Mouse (Mus musculus) heart, postnatal 36 days (tissue): ENCODE results near the gene Serpinb9d. TPM values are rescaled to one million over a fixed set of nuclear protein-coding genes. Genes with fewer than 3 reads are reported as not detected.
"Not testable (repeated sequence)": the region's sequence is repeated elsewhere in the genome, so short reads cannot be mapped to it uniquely, and the experiment has no call there.

ENCODE experiments used
- DNase-seq, 2 experiments: peaks; one replicate each; pipeline ENCODE4 v3.0.0; 2021 to 2022
- intact Hi-C: fragments of 180-260 bp; cut with DNase I; formaldehyde crosslinking; loops from one replicate; pipeline ENCODE4 v1.15.1; 2025
- total RNA-seq, 2 experiments: library from RNA; stranded (reverse); gene quantifications; 2 replicates each; pipeline ENCODE4 v1.2.3; 2021

The Serpinb9d gene
- not detected for total RNA-seq

DNA sequence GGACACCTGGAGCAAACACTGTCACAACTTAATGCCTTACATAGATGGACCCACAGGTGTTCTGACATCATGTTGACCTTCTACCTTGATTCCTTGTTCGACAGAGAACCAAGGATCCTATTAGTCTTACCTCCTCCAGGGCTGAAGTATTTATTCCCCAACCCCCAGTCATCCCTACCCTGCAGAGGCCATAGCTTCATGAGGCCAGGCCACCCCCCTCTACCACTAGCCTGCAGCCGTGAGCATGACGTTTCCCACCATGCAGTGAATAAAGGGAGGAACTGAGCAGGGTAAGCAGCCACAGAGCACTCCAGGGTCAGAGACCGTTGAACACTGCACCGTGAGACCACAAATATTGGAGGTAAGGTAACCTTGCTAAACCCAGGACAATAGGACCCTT lies at the start of gene Serpinb9d:
TSS of gene Serpinb9d (plus strand) at position 301 of the 400 bp plus-strand sequence.
- no peak for DNase-seq
- intact Hi-C loops = no loop called here

DNA sequence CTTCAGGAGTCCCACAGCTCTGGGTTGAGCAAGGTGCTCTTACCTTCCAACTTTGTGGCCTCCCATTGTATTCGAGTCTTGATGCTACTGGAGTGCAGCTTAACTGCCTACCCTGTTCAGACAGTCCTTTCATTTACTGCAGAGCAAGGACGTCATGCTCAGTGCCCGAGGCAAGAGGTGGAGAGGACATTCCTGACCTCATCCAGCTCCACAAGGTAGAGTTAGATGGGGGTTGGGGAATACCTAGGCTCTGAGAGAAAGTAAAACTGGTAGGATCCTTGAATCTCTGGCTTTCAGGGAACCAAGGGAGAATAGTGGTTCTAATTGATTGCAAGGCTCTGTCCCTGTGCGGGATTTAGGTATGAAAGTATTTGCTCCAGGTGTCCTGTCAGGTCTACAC lies 33.1 kb upstream of the Serpinb9d start, which contains the start of gene Serpinb9c:
TSS of gene Serpinb9c (minus strand) at position 101 of the 400 bp plus-strand sequence.
- DNase-seq = no peak
- intact Hi-C loops = no loop called here

- DNase-seq, intact Hi-C loops: not testable (repeated sequence)
These were observed 2.3 kb upstream of the Serpinb9d start for GRCm38 (mm10) chr13:33190486-33190885.

GRCm38 (mm10) chr13:33199740-33200139 lies 7.0 kb downstream of the Serpinb9d start:
- intact Hi-C loops = no loop called here
- no peak for DNase-seq

GRCm38 (mm10) chr13:33249312-33249711 lies 56.6 kb downstream of the Serpinb9d start, which contains the start of gene Serpinb9e:
Gene Serpinb9e (plus strand): TSS chr13:33249612.
- intact Hi-C loops, DNase-seq: not testable (repeated sequence)

Other genes starting within 250 kb of the Serpinb9d start
- gene Serpinb6b, start 227.8 kb upstream of the Serpinb9d start, total RNA-seq = 10 to 100 TPM; 38.5 to 49.1 TPM
- gene Serpinb9, start 189.7 kb upstream of the Serpinb9d start, total RNA-seq = 10 to 100 TPM in 1 of 2 experiments, 1 to 10 TPM in 1; 10.0 to 10.7 TPM
- under 1 TPM; 0.16 to 0.44 TPM for gene Serpinb9b, start 165.5 kb upstream of the Serpinb9d start, total RNA-seq
- gene Serpinb1b, start 114.4 kb upstream of the Serpinb9d start, total RNA-seq = not detected
- gene Serpinb9c, start 33.2 kb upstream of the Serpinb9d start, total RNA-seq = not detected
- not detected for gene Serpinb9e, start 56.7 kb downstream of the Serpinb9d start, total RNA-seq
- not detected for gene Serpinb9f, start 131.1 kb downstream of the Serpinb9d start, total RNA-seq
- not detected for gene Gm11397, start 202.8 kb downstream of the Serpinb9d start, total RNA-seq